Mouse (Mus musculus): ENCODE measurements around the gene Tmod3.

Tmod3 gene

GRCm38 (mm10) chr9:75559512-75560012, at the start of gene Tmod3:
Tmod3 (minus strand) TSS chr9:75559657.
- DNase-seq (ENCODE audit: low spot score): peak; percentile 97

- DNase-seq (ENCODE audit: low spot score): no peak
Observed at GRCm38 (mm10) chr9:75607496-75607895, 48.0 kb upstream of the Tmod3 start.

- peak; percentile 15 for DNase-seq (ENCODE audit: low spot score)
Observed at GRCm38 (mm10) chr9:75601510-75601909, 42.1 kb upstream of the Tmod3 start.

GRCm38 (mm10) chr9:75600166-75600934, 40.9 kb upstream of the Tmod3 start:
- no peak for DNase-seq (ENCODE audit: low spot score)

GRCm38 (mm10) chr9:75599191-75599841, 39.9 kb upstream of the Tmod3 start:
- no peak for DNase-seq (ENCODE audit: low spot score)

- no peak for DNase-seq (ENCODE audit: low spot score)
Observed at GRCm38 (mm10) chr9:75597596-75597995, 38.1 kb upstream of the Tmod3 start.

- no peak for DNase-seq (ENCODE audit: low spot score)
Observed at GRCm38 (mm10) chr9:75597036-75597435, 37.6 kb upstream of the Tmod3 start.

GRCm38 (mm10) chr9:75593481-75593880, 34.0 kb upstream of the Tmod3 start:
- peak; percentile 18 for DNase-seq (ENCODE audit: low spot score)

GRCm38 (mm10) chr9:75589850-75590790, 30.7 kb upstream of the Tmod3 start:
- DNase-seq (ENCODE audit: low spot score): no peak

GRCm38 (mm10) chr9:75581694-75582350, 22.4 kb upstream of the Tmod3 start:
- DNase-seq (ENCODE audit: low spot score): peak; percentile 64

GRCm38 (mm10) chr9:75579321-75579720, 19.9 kb upstream of the Tmod3 start:
- DNase-seq (ENCODE audit: low spot score): no peak

- no peak for DNase-seq (ENCODE audit: low spot score)
Observed at GRCm38 (mm10) chr9:75571036-75571942, 11.8 kb upstream of the Tmod3 start.

GRCm38 (mm10) chr9:75568399-75568798, 8.9 kb upstream of the Tmod3 start:
- no peak for DNase-seq (ENCODE audit: low spot score)

- DNase-seq (ENCODE audit: low spot score): no peak
Observed at GRCm38 (mm10) chr9:75564892-75565291, 5.4 kb upstream of the Tmod3 start.

GRCm38 (mm10) chr9:75563622-75564021, 4.2 kb upstream of the Tmod3 start:
- DNase-seq (ENCODE audit: low spot score): no peak

- DNase-seq (ENCODE audit: low spot score): peak; percentile 24
Observed at GRCm38 (mm10) chr9:75563176-75563575, 3.7 kb upstream of the Tmod3 start.

GRCm38 (mm10) chr9:75561040-75561669, 1.7 kb upstream of the Tmod3 start:
- no peak for DNase-seq (ENCODE audit: low spot score)

GRCm38 (mm10) chr9:75560353-75560752, 896 bp upstream of the Tmod3 start:
- DNase-seq (ENCODE audit: low spot score): no peak

GRCm38 (mm10) chr9:75558812-75559511, 495 bp downstream of the Tmod3 start:
- DNase-seq (ENCODE audit: low spot score): peak; percentile 39
